Mouse (Mus musculus) brown adipose tissue, adult 24 weeks (tissue): ENCODE results near the gene Gm7534. TPM values are rescaled to one million over a fixed set of nuclear protein-coding genes. Genes with fewer than 3 reads are reported as not detected.
"Not testable (repeated sequence)": the region's sequence is repeated elsewhere in the genome, so short reads cannot be mapped to it uniquely, and the experiment has no call there.

Experiments
- H3K27ac ChIP-seq: fragments of 200-500 bp; replicated peaks from 2 replicates; pipeline ENCODE4 v1.5.1; 2012; ENCODE audit warnings: low read depth, mild to moderate bottlenecking, low read length
- H3K4me1 ChIP-seq: fragments of 200-500 bp; 2 replicates; pipeline ENCODE4 v1.6.1; 2012; ENCODE audit warnings: low read length, mixed read lengths; ENCODE audit not compliant: control insufficient read depth, insufficient read depth, insufficient read length
- H3K4me3 ChIP-seq: fragments of 200-500 bp; 2 replicates; pipeline ENCODE4 v1.5.1; 2012; ENCODE audit warnings: low read depth, mild to moderate bottlenecking, low read length, moderate library complexity; ENCODE audit not compliant: insufficient read depth
- polyA plus RNA-seq: library from polyadenylated mRNA; stranded (reverse); fragments of >200 nt; gene quantifications from 2 replicates; pipeline ENCODE4 v1.2.4, GENCODE M21; 2012; ENCODE audit not compliant: missing spikeins, insufficient read depth, insufficient read length

Gene Gm7534
- polyA plus RNA-seq, 1 experiment, result not detected

DNA sequence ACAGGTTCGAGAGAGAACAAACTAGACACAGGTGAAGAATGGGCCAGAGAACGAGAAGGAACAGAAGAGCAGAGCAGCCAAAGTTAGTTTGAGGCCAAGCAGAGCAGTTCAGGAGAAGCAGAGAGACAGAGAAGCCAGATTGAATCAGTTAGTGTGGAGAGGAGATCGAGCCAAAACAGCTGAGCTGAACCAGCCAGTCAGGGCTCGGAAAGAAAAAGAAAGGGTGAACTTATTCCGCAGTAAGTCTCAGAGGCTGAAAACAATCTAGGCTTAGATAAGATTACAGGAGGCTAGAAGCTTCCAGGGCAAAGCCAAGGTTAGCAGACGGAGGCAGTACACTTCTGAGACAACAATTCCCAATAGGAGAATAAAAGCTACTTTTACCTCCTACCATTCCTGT is 37.8 kb downstream of the Gm7534 start:
- Histone ChIP-seq H3K4me3 (no peak overlapping the region), H3K4me1 (no peaks in the 10 kb centered on the region), H3K27ac (no peak overlapping the region)

DNA sequence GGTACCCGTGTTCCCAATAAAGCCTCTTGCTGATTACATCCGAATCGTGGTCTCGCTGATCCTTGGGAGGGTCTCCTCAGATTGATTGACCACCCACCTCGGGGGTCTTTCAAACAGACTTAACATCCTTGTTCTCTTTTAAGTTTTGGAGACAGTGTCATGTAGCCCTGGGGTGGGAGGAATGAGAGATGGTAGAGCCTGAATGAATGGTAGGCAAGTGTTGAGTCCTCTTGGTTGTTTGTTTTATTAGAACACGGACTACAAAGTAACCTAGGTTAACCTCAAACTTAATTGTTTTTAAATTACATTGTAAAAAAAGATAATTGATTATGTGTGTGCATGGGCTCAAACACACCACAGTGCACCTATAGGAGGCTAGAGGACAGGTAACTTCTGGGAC is 38.2 kb downstream of the Gm7534 start:
- Histone ChIP-seq H3K27ac (no peak overlapping the region), H3K4me1 (no peaks in the 10 kb centered on the region), H3K4me3 (no peak overlapping the region)

DNA sequence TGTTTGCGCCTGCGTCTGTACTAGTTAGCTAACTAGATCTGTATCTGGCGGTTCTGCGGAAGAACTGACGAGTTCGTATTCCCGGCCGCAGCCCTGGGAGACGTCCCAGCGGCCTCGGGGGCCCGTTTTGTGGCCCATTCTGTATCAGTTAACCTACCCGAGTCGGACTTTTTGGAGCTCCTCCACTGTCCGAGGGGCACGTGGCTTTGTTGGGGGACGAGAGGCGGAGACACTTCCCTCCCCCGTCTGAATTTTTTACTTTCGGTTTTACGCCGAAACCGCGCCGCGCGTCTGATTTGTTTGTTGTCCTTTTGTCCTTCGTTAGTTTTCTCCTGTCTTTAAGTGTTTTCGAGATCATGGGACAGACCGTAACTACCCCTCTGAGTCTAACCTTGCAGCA is 42.7 kb downstream of the Gm7534 start:
- not testable (repeated sequence) for H3K27ac ChIP-seq, H3K4me1 ChIP-seq, H3K4me3 ChIP-seq

DNA sequence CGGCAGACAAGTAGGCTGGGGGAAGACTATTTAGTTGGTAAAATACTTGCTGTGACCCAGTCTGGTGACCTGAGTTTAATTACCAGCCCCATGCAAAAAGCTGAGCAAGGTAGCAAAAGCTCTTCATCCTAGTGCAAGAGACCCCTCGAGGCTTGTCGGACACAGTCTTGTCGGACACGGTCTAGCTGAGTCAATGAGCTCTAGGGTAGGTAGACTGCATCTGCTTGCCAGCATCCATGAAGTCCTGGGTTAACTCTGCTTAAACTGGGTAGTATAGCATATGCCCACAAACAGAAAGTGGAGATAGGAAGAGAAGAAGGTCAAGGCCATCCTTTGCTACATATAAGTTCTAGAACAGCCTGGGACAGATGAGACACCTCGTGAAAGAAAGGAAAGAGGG is 44.0 kb downstream of the Gm7534 start:
- H3K27ac ChIP-seq, result no peak overlapping the region
- H3K4me1 ChIP-seq, result peaks cover 2% of the 10 kb centered on the region; the same call in 1 of the 2 replicates
- H3K4me3 ChIP-seq, result no peak overlapping the region

DNA sequence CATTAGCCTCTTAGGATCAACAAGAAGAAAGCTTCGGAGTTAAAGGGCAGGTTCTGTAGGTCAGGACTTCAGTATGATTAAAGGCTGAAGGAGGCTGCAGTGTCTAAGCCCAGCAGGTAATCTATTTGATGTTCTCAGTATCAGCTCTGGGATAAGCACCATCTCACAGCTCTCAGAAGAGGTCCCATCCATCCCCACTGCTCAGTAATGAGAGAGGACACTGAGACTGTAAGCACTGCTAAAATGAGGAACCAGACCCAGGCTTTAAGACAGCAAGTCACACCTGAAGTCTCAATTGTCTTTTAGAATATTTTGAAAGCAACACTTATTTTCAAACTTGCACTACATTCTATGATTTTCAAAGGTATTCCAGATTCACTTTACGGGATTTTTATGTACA is 45.2 kb downstream of the Gm7534 start:
- H3K4me1 ChIP-seq, result peaks cover 2% of the 10 kb centered on the region; the same call in 1 of the 2 replicates

DNA sequence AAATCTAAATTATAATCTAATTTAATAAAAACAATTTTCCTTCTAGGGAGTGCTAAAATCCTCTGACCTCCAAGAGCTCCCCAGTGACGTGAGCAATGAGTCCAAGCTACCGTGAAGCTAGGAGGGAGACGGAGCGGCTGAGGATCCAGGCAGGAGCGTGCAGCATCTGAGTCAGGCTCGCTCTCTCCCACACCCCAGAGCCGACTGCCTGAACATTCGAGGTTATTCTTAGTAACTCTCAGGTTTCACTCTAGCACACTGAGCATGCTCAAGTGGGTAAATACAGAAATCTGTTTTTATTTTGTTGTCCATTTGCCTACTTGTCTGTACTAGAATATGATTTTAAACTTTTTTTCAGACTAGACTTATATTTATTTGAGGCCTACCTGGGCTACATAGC is 46.1 kb downstream of the Gm7534 start:
- H3K27ac ChIP-seq, result no peak overlapping the region
- no peak overlapping the region for H3K4me3 ChIP-seq
- peaks cover 2% of the 10 kb centered on the region; the same call in 1 of the 2 replicates for H3K4me1 ChIP-seq

More for the DNA sequence above, 45.2 kb downstream of the Gm7534 start:
- H3K27ac ChIP-seq, result no peak overlapping the region
- H3K4me3 ChIP-seq, result no peak overlapping the region

DNA sequence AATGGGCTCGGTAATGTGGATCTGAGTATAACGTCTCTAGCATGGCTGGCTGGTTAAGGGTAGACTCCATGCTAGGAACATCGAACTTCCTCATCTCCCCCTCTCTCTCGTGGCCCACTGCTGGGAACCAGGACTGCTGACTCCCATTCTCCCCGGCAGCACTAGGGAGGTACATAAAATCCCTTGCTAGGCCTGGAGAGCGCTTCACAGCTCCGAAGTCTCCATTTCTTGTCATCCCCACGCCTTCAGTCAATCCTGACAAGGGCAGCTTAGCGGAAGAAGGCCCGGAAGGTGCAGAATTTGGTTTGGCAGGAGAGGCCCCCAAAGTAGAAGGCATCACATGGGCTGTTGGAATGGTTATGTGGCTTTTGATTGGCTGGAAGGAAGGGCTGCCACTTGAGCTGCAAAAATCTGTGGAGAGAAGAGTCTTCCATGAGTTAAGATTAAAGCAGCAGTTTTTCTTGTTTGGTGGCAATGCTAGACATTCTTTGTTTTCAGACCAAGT is 46.8 kb downstream of the Gm7534 start:
- H3K4me3 ChIP-seq, result no peak overlapping the region
- H3K27ac ChIP-seq, result no peak overlapping the region
- peaks cover 2% of the 10 kb centered on the region; the same call in 1 of the 2 replicates for H3K4me1 ChIP-seq

DNA sequence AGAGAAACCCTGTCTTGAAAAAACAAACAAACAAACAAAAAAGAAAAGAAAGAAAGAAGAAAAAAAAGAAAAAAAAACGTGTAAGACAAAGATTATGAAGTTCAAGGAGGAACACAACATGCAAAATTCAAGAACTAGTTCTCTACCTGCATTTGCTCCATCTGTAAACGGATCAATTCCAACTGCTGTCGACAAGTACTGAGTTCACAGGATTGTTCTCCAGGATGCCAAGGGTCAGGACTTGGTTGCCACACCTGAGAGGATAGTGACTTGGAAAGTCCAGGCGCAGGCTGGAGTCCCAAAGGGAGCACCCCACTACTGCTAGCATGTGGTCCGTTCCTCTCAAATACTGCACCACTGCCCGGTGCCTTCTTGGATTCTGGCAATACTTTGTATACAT is 47.3 kb downstream of the Gm7534 start:
- Histone ChIP-seq H3K4me1 (peaks cover 2% of the 10 kb centered on the region; the same call in 1 of the 2 replicates), H3K4me3 (no peak overlapping the region), H3K27ac (no peak overlapping the region)

DNA sequence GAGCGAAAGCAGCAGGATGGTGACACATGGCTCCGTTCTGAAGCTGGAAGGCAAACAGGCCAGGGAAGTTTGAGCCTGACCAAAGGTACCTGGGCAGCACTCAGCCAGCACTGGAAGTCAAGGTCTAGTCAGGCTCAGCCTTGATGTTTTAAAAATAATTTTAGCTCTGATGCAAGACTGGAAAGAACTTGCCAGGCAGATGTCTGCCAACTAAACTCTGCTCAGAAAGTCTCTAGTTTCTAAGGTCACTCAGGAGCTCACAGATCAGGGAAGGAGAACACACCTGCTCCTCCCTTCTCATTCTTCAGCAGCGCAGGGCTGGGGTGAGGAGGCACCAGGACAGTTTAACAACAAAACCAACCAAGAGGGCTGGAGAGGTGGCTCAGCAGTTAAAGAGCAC is 48.5 kb downstream of the Gm7534 start:
- Histone ChIP-seq H3K4me3 (no peak overlapping the region), H3K27ac (no peak overlapping the region)

DNA sequence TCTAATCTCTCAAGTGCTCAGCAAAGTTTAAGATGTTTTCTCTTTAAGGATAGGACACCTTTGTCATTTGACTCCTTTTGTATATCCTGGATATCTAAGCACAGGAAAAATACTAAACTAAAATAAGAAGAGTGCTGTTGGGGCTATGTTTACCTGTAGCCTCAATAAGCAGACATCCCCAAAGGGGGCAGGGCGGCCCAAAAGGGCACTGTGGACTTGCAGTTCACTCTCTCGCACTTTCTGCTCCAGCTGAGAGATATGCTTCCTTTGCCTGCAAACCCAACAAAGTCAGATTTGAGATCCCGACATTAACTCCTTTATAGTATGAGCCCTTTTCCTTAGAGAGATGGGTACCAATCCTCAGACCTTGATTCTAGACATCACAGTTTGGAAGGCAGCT is 49.1 kb downstream of the Gm7534 start:
- H3K4me3 ChIP-seq, result no peak overlapping the region
- no peak overlapping the region for H3K27ac ChIP-seq
- H3K4me1 ChIP-seq, result peaks cover 2% of the 10 kb centered on the region; the same call in 1 of the 2 replicates

More for the DNA sequence above, 48.5 kb downstream of the Gm7534 start:
- H3K4me1 ChIP-seq, result peaks cover 2% of the 10 kb centered on the region; the same call in 1 of the 2 replicates

DNA sequence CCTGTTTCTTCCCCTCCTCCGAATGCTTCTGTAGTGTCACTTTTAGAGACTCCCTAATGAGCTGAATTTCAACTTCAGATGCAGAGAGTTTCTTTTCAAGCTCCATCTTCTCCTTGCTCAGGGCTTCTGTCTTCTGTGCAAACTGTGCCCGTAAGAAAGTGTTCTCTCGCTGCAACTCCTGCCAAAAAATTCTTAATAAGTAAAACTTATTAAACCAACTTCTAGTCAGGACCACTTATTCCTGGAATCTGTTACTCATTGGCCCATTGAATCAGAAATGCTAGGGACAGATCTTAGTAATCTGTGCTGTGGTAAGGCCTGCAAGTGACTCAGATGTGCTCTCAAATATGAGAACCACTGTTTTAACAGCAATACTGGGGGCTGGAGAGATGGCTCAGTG is 50.7 kb downstream of the Gm7534 start:
- H3K4me3 ChIP-seq, result no peak overlapping the region
- peaks cover 2% of the 10 kb centered on the region; the same call in 1 of the 2 replicates for H3K4me1 ChIP-seq
- H3K27ac ChIP-seq, result no peak overlapping the region

DNA sequence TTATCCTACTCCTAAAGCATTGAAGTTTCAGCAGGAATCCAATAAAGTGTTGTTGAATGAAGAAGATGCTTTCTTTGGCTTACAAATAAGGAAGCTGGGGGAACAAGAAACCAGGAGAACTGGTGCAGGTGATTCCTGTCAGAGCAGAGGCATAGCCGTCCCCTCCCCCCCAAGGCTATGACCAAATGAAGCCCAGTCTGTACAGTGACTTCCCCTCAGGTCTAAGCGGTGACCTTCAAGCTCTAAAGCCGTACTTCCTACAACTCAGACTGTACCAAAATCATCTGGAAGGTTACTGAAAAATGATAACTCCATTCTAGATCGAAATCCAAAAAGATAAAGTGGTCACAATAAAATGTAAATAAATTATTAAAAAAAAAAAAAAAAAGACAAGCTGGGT is 53.4 kb downstream of the Gm7534 start:
- Histone ChIP-seq H3K27ac (no peak overlapping the region), H3K4me1 (peaks cover 2% of the 10 kb centered on the region; the same call in 1 of the 2 replicates), H3K4me3 (no peak overlapping the region)

DNA sequence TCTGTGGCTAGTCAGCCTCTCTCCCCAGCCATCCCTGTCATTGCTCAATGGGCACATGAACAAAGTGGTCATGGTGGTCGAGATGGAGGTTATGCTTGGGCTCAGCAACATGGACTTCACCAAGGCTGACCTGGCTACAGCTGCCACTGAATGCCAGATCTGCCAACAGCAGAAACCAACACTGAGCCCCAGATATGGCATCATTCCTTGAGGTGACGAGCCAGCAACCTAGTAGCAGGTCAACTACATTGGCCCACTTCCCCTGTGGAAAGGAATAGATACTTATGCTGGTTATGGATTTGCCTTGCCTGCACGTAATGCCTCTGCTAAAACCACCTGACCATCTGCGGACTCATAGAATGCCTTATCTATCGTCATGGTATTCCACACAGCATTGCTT is 58.5 kb downstream of the Gm7534 start:
- H3K4me1 ChIP-seq, H3K4me3 ChIP-seq, H3K27ac ChIP-seq: not testable (repeated sequence)

Other genes with a start within 250 kb of the Gm7534 start
- gene Hmgn2, start 234.4 kb downstream of the Gm7534 start, polyA plus RNA-seq, result 63.7 and 65.2 TPM in 2 replicates
- 17.2 and 19.6 TPM in 2 replicates for gene Dhdds, start 202.1 kb downstream of the Gm7534 start, polyA plus RNA-seq
- not detected in 2 replicates for gene Lin28a, start 184.2 kb downstream of the Gm7534 start, polyA plus RNA-seq
- gene Zfp683, start 149.2 kb downstream of the Gm7534 start, polyA plus RNA-seq, result not detected in 2 replicates
- gene Crybg2, start 142.2 kb downstream of the Gm7534 start, polyA plus RNA-seq, result not detected in 2 replicates
- gene Cd52, start 107.9 kb downstream of the Gm7534 start, polyA plus RNA-seq, result 14.0 and 16.8 TPM in 2 replicates
- gene Ubxn11, start 100.4 kb downstream of the Gm7534 start, polyA plus RNA-seq, result 2.1 TPM in 1 of 2 replicates, not detected in the other
- 39.0 and 44.7 TPM in 2 replicates for gene Sh3bgrl3, start 74.2 kb downstream of the Gm7534 start, polyA plus RNA-seq
- 4.9 and 10.0 TPM in 2 replicates for gene Cep85, start 15.9 kb downstream of the Gm7534 start, polyA plus RNA-seq
- not detected in 2 replicates for gene Catsper4, start 24.4 kb upstream of the Gm7534 start, polyA plus RNA-seq
- 0.63 TPM in 1 of 2 replicates, not detected in the other for gene Cnksr1, start 35.4 kb upstream of the Gm7534 start, polyA plus RNA-seq
- not detected in 2 replicates for gene E130218I03Rik, start 40.7 kb upstream of the Gm7534 start, polyA plus RNA-seq
- 2.8 and 3.1 TPM in 2 replicates for gene Zfp593, start 42.6 kb upstream of the Gm7534 start, polyA plus RNA-seq
- not detected in 2 replicates for gene Gm30191, start 43.9 kb upstream of the Gm7534 start, polyA plus RNA-seq
- gene Grrp1, start 51.1 kb upstream of the Gm7534 start, polyA plus RNA-seq, result 2.5 and 2.8 TPM in 2 replicates
- gene Pdik1l, start 84.9 kb upstream of the Gm7534 start, polyA plus RNA-seq, result 5.0 and 7.8 TPM in 2 replicates
- gene Trim63, start 112.1 kb upstream of the Gm7534 start, polyA plus RNA-seq, result 1.2 and 2.4 TPM in 2 replicates
- not detected in 2 replicates for gene Slc30a2, start 140.2 kb upstream of the Gm7534 start, polyA plus RNA-seq
- gene Extl1, start 180.8 kb upstream of the Gm7534 start, polyA plus RNA-seq, result 0.52 and 1.0 TPM in 2 replicates
- 12.3 and 17.4 TPM in 2 replicates for gene Pafah2, start 193.3 kb upstream of the Gm7534 start, polyA plus RNA-seq